Comparison of ENCODE assay signal across 8 mouse cellular contexts in genomic region chr2:167774806-167775179, GRCm38 (mm10).
A peak's percentile ranks its signal among the peaks of the same experiment; 100 is the strongest.
DNase-seq lines count a peak whose midpoint lies in the region; ATAC-seq and TF ChIP-seq lines count a peak whose summit lies in the region.

No protein-coding gene starts in this region.

- no peak for TF ChIP-seq EP300 in heart, adult 2 months (IDR thresholded peaks at IDR 0.05; ENCODE audit: insufficient read depth, low read depth, low read length)

- ATAC-seq in cerebellum, adult (ENCODE audit: insufficient number of reproducible peaks, low FRiP score, low TSS enrichment) = no peak

- H3K79me2 ChIP-seq in heart, adult 2 months (replicated peaks; ENCODE audit: control insufficient read depth, insufficient read depth, low read length) = no peaks in the 10 kb centered on the region
- no peaks in the 10 kb centered on the region for H3K79me2 ChIP-seq in liver, adult 2 months (ENCODE audit: control insufficient read depth, insufficient read depth, low read length)

- H3K27ac ChIP-seq in heart, adult 2 months = peak overlapping the region; percentile 15
- H3K27ac ChIP-seq in liver, adult 2 months (replicated peaks; ENCODE audit: insufficient read depth, low read depth, low read length) = peak overlapping the region; percentile 39

- no peaks in the 10 kb centered on the region for H3K27me3 ChIP-seq in heart, adult 2 months (ENCODE audit: control insufficient read depth, insufficient read depth, low read length)
- H3K27me3 ChIP-seq in liver, adult 2 months (ENCODE audit: control insufficient read depth, insufficient read depth, low read length) = no peaks in the 10 kb centered on the region

- no peak for TF ChIP-seq CTCF in heart, adult 2 months (IDR thresholded peaks at IDR 0.05)
- TF ChIP-seq CTCF in liver, adult 2 months (IDR thresholded peaks at IDR 0.05; ENCODE audit: low read depth, low read length) = no peak

- TF ChIP-seq POLR2A in heart, adult 2 months (IDR thresholded peaks at IDR 0.05; ENCODE audit: insufficient read depth, low read depth, low read length) = no peak
- no peak for TF ChIP-seq POLR2A in liver, adult 2 months (IDR thresholded peaks at IDR 0.05; ENCODE audit: extremely low read depth, insufficient read depth, low read length)

- peak in 1 of 2 experiments; percentile 49 for DNase-seq in heart, adult 2 months
- no peak for DNase-seq in heart, postnatal 25 days (ENCODE audit: low spot score)
- DNase-seq in 3134 (ENCODE audit: extremely low read depth, insufficient read length, low spot score) = peak; percentile 96
- DNase-seq in adrenal gland, postnatal 25 days = peak; percentile 71
- DNase-seq in liver, adult 2 months (ENCODE audit: extremely low read depth, low read depth, low spot score) = no peak
- DNase-seq in cerebellum, postnatal 14 days = no peak
- no peak for DNase-seq in embryo, embryonic 10.5 days (ENCODE audit: low spot score)

- 54% methylated on average over 10 of the region's 10 CpGs for WGBS in heart, adult 2 months
- WGBS in liver, adult 2 months = 71% methylated on average over 10 of the region's 10 CpGs

- peaks cover 13% of the 10 kb centered on the region for H3K4me1 ChIP-seq in heart, adult 2 months (ENCODE audit: control insufficient read depth, insufficient read depth, low read length)
- H3K4me1 ChIP-seq in liver, adult 2 months (ENCODE audit: control insufficient read depth, insufficient read depth, low read length) = peaks cover 24% of the 10 kb centered on the region

- H3K9ac ChIP-seq in heart, adult 2 months (ENCODE audit: low read depth, low read length) = no peak overlapping the region
- H3K9ac ChIP-seq in liver, adult 2 months (ENCODE audit: low read depth, low read length) = no peak overlapping the region

- intact Hi-C loops in heart, adult 2 months (cut with DNase I) = loop anchor here (5.0 kb wide), 1 partner anchor 58 kb away; no protein-coding TSS in a partner anchor
- intact Hi-C loops in heart, postnatal 25 days (cut with DNase I) = loop anchor here (5.0 kb wide), 1 partner anchor 118 kb away; no protein-coding TSS in a partner anchor

- H3K36me3 ChIP-seq in heart, adult 2 months (ENCODE audit: control insufficient read depth, insufficient read depth, low read length) = no peaks in the 10 kb centered on the region
- H3K36me3 ChIP-seq in liver, adult 2 months (ENCODE audit: control insufficient read depth, insufficient read depth, low read length) = no peaks in the 10 kb centered on the region

- H3K4me3 ChIP-seq in heart, adult 2 months = no peak overlapping the region
- H3K4me3 ChIP-seq in liver, adult 2 months (ENCODE audit: insufficient read depth, low read depth, low read length) = no peak overlapping the region

Comparison
In these comparisons a context has a peak if more than half of its experiments do, and no peak if none do; other contexts are left out.
1. DNase-seq: peak in 3134 (single experiment) and adrenal gland, postnatal 25 days (single experiment); none in heart, postnatal 25 days (single experiment), liver, adult 2 months (single experiment), cerebellum, postnatal 14 days (0 of 2) and embryo, embryonic 10.5 days (single experiment).